Mouse (Mus musculus) heart, postnatal 4 days (tissue): ENCODE data around the gene Arhgap1. TPM values are rescaled to one million over a fixed set of nuclear protein-coding genes. Genes with fewer than 3 reads are reported as not detected.

Source experiments
- DNase-seq: peaks from one replicate; pipeline ENCODE4 v3.0.0; 2021
- total RNA-seq, 2 experiments: library from RNA; stranded (reverse); gene quantifications; 2 replicates each; pipeline ENCODE4 v1.2.3; 2021

Arhgap1 gene
- total RNA-seq, 2 experiments from 2014 or later = 83.1 to 84.8 TPM

DNA sequence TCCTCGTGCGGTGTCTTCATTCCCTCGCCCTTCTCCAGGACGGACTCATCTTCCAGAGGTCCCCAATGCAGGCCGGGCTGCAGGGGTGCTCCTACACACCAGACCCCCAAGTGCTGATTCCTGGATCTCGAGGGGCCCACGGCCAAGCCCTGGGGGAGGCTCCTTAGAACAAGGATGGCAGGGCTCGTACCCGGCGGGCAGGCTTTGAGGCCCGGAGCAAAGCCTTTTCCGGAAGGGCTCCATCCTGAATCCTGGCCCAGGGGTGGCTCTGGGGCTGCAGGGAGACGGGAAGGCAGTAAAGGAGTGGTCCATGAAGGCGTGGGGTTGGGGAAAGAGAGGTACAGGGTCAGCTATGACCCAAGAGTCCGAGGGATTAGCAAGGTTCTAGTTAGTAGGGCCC, 508 bp upstream of the Arhgap1 start:
- no peak for DNase-seq

- DNase-seq = no peak
These were observed 818 bp downstream of the Arhgap1 start for GRCm38 (mm10) chr2:91650360-91650995.

DNA sequence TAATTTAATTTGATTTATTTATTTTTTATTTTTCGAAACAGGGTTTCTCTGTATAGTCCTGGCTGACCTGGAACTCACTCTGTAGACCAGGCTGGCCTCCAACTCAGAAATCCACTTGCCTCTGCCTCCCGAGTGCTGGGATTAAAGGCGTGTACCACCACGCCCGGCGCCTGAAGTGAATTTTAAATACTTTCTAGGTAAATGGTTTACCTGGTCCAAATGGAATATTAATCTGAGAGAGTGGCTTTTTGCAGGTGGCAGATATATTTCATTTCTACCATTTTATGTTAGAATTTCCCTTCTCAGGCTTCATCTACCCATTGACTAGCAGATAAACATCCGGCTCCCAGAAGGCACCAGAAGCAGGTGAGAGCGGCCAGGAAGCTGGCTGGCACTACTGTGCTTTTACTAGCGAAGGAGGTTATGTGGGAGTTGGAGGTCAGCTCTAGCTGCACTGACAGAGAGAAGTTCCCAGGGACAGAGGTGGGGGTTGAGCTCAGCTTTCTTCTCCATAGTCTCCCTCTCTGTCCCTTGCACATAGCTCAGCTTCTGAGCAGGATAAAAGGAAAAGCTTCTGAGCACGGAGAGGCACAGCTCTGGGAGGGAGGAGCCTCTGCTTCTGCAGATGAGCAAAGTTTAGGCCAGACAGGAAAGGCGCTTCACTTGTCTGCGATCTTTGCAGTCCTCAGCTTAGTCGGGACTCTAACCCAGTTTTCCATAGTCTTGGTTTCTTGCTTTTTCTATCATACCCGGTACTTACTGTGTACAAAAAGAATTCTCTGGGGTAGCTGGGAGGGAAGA, 2.0 kb downstream of the Arhgap1 start:
- DNase-seq = no peak

- DNase-seq = no peak
These were observed 3.2 kb downstream of the Arhgap1 start for GRCm38 (mm10) chr2:91652863-91653262.

GRCm38 (mm10) chr2:91655388-91655787, 5.7 kb downstream of the Arhgap1 start:
- DNase-seq = no peak

DNA sequence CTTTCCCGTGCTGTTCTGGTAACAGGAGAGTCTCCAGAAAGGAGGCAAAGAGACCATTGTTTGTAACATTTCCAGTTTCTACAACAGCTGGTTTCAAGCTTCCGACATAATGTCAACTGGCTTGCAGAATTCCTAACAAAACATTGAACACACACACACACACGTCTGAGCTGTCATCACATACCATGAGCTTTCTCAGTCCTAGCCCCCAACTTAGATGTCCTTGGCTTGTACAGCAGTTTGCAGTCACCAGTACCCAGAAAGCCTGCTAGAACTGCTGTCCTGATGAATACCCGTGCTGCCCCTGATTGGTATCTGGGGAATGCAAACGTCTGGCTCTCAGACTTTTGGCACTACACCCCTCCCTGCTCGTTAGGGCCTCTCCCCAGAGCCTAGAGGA, 6.2 kb downstream of the Arhgap1 start:
- DNase-seq = no peak

- DNase-seq = no peak
These were observed 7.1 kb downstream of the Arhgap1 start for GRCm38 (mm10) chr2:91656774-91657173.

DNA sequence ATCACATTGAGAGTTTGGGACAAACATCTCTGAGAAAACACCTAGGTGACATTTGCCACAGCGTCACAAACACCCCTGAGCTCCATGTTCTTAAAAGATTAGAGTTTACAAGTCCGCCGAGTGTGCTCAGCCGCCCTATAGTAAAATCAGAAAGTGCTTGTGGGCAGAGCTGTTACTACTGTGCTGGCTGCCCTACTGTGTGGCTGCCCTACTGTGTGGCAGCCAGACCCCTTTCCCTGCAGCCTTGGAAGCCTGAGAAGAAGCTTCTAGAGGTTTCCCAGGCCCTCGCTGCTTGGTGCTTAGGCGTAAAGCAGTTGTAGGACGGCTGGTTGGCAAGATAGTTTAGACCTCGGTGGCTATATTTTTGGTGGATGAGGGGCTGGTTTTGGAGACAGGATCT, 10.0 kb downstream of the Arhgap1 start:
- DNase-seq = no peak

DNA sequence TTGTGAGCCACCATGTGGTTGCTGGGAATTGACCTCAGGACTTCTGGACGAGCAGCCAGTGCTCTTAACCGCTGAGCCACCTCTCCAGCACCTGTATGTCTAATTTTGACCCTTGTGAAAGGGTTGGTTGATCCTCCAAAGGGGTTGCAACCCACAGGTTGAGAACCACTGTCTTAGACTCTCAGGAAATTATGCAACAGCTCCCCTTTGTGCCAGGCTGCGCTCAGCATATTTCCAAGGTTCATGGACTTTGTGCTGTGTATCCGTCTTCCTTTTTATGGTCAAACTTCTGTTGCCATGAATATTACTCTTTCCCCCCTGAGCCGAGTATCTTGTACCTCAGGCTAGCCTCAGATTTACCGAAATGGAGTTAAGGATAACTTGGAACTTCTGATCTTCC, 11.3 kb downstream of the Arhgap1 start:
- no peak for DNase-seq

- DNase-seq = no peak
These were observed 15.1 kb downstream of the Arhgap1 start for GRCm38 (mm10) chr2:91664780-91665179.

GRCm38 (mm10) chr2:91666386-91666910, 16.8 kb downstream of the Arhgap1 start:
- no peak for DNase-seq

- DNase-seq = no peak
These were observed 18.1 kb downstream of the Arhgap1 start for GRCm38 (mm10) chr2:91667747-91668146.

DNA sequence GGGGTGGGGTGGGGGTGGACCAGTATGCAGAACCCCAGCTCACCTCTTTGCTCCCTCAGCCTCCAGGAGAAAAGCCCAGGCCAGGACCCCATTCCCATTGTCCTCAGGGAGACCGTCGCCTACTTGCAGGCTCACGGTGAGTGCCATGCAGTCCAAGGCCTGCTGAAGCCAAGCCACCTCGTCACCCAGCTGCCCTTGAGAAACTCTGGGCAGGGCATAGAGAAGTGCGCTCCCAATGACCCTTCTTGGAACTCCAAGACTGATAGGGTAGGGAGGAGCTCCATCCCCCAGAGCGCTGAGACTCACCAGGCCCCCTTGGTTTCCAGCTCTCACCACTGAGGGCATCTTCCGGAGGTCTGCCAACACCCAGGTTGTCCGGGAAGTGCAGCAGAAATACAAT, 19.7 kb downstream of the Arhgap1 start:
- no peak for DNase-seq

- no peak for DNase-seq
These were observed 20.4 kb downstream of the Arhgap1 start for GRCm38 (mm10) chr2:91670038-91670437.

GRCm38 (mm10) chr2:91673587-91673986, 23.9 kb downstream of the Arhgap1 start:
- no peak for DNase-seq

DNA sequence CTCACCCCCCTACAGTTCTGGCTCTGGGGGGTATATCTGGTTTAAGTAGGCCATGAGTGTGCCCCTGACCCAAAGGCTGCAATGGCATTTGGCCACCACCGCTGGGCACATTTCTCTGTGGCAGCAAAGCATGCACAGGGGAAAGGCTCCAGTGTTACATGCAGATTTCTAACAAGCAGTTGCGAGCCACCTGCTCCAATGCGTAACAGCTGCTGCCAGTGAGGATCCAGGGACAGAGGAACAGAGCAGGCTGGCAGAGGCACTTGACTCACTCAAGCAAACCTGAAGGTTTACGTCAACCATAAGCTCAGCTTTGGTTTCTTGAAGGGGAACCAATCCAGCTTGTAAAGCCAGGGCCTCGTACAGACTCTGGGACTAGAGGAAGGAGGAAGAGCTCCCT, 25.2 kb downstream of the Arhgap1 start:
- no peak for DNase-seq

GRCm38 (mm10) chr2:91676420-91676819, 26.8 kb downstream of the Arhgap1 start:
- no peak for DNase-seq

GRCm38 (mm10) chr2:91676961-91677360, 27.3 kb downstream of the Arhgap1 start:
- DNase-seq = no peak

DNA sequence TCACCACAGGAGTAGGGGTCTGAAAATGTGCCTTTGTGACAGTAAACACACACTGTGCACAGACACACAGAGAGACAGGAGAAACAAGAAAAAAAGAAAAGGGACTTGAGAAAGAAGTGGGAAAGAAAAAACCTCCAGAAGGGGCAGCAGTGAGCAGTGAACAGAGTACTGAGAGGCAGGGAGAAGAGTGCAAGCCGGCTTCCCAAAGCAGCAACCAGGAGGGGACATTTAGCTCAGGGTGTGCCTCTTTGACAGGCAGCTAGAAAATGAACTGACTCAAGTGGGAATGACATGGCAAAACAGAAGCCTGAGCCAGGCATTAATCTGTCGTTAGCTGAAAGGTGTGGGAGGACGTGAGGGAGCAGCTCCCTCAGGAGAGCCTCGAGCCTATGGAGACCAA, 33.2 kb downstream of the Arhgap1 start:
- peak; percentile 77 for DNase-seq

DNA sequence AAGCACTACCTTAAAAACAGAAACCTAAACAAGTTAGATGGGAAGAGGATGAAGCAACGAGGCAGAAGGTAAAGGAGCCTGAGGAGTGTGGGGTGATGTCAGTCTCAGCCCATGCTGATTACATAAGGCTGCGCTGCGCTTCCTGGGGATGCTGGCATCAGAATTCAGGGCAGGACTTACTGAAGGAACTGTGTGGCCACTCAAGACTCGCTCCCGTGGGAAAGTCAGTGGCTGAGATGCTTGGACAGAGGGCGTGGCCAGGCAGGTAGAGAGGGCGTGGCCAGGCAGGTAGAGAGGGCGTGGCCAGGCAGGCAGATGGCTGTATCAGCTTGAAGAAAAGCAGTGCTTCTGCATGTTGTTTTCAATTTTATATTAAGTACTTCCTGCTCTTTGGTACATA, 34.3 kb downstream of the Arhgap1 start:
- DNase-seq = no peak

DNA sequence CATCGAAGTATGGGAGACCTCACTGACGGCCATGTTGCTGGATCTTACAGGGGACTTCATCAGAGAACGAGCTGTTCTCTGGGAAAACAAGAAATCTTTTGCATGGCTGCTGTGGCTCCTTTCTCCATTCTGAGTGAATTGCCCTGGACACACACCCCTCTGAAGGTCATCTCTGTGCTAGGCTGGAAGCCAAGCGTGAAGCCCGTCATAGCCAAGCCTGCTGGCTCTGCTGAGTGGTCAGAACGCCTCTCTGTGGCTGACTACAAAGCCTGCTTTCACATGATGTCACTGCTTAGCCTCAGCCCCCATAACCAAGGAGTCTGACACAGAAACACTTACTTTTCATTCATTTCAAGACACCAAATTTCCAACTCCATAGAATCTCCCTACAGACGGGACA, 39.8 kb downstream of the Arhgap1 start:
- DNase-seq = peak; percentile 81

DNA sequence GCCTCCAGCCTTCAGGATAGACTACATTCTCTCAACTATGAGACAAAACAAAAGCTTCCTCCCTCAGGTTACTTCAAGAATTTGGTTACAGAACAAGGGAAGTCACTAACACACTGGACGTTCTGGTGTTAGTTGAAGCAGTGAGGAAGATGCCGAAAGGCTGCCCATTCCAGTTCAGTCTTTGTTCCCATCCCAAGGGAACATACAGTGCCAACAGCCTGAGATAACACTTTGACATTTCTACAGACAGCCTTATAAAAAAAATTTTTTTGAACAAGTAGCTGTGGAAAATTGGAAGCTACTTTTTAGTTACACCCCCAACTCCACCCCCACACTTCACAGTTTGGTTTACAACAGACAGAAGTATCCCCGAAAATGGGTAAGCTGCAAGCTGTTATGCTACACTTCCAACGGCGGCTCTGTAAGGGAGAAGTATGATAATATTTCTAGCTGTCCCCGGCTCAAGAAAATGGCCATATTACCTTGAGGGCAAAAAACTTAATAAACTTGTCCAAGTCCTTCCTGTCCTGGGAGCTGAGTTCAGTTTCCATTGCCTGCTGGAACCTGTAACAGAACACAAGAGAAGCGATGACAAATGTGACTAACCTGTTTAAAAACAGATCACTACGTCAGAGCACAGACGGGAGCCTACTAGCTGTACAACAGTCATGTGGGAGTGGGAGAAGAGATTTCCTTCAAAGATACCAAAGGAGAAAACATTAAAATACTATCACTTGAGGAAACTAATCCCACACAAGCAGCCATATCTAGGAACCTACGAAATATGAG, 46.0 kb downstream of the Arhgap1 start:
- no peak for DNase-seq

GRCm38 (mm10) chr2:91696225-91696590, 46.5 kb downstream of the Arhgap1 start:
- no peak for DNase-seq
